22 mouse cellular contexts compared by ENCODE assay signal in genomic region chr6:46080236-46080635, GRCm38 (mm10).
DNase-seq lines count a peak whose midpoint lies in the region; ATAC-seq lines count a peak whose summit lies in the region.
"Had no signal": no experiment of that assay in that cellular context is flagged by ENCODE, and none has a peak within 500 bp of the region (broad histone marks: within the 10 kb centered on the region; RNA-seq: fewer than 3 reads in every experiment).

No protein-coding gene starts in this region.

- no peak overlapping the region for H3K27ac ChIP-seq in midbrain, embryonic 10.5 days (replicated peaks)
- H3K27ac ChIP-seq in midbrain, embryonic 15.5 days = no peak overlapping the region
- H3K27ac ChIP-seq: embryonic facial prominence, embryonic 12.5 days; heart, embryonic 10.5 days; limb, embryonic 12.5 days; liver, embryonic 12.5 days; stomach, postnatal 0 days had no signal

- WGBS in midbrain, embryonic 10.5 days = 43% methylated on average over 2 of the region's 2 CpGs
- 31% methylated on average over 2 of the region's 2 CpGs for WGBS in midbrain, embryonic 15.5 days

- no peak overlapping the region for H3K9ac ChIP-seq in midbrain, embryonic 15.5 days
- H3K9ac ChIP-seq: embryonic facial prominence, embryonic 12.5 days; limb, embryonic 12.5 days; liver, embryonic 12.5 days had no signal

- no peaks in the 10 kb centered on the region for H3K9me3 ChIP-seq in midbrain, embryonic 10.5 days (replicated peaks)
- H3K9me3 ChIP-seq in midbrain, embryonic 15.5 days = no peaks in the 10 kb centered on the region
- H3K9me3 ChIP-seq: embryonic facial prominence, embryonic 12.5 days; heart, embryonic 10.5 days; limb, embryonic 12.5 days; liver, embryonic 12.5 days; megakaryocyte, embryonic 14.5 days had no signal

- no peaks in the 10 kb centered on the region for H3K36me3 ChIP-seq in midbrain, embryonic 10.5 days
- no peaks in the 10 kb centered on the region for H3K36me3 ChIP-seq in midbrain, embryonic 15.5 days (replicated peaks)
- H3K36me3 ChIP-seq: embryonic facial prominence, embryonic 12.5 days; heart, embryonic 10.5 days; limb, embryonic 12.5 days; liver, embryonic 12.5 days had no signal

- H3K27me3 ChIP-seq in midbrain, embryonic 10.5 days (ENCODE audit: low read depth, poor library complexity, severe bottlenecking) = peaks cover 5% of the 10 kb centered on the region; the same call in 1 of the 2 replicates
- H3K27me3 ChIP-seq in midbrain, embryonic 15.5 days (replicated peaks) = no peaks in the 10 kb centered on the region
- H3K27me3 ChIP-seq: embryonic facial prominence, embryonic 12.5 days; limb, embryonic 12.5 days; liver, embryonic 12.5 days; megakaryocyte, embryonic 14.5 days had no signal

- H3K4me1 ChIP-seq in midbrain, embryonic 10.5 days = no peaks in the 10 kb centered on the region; the same call in 1 of the 2 replicates
- no peaks in the 10 kb centered on the region for H3K4me1 ChIP-seq in midbrain, embryonic 15.5 days
- H3K4me1 ChIP-seq: embryonic facial prominence, embryonic 12.5 days; heart, embryonic 10.5 days; limb, embryonic 12.5 days; liver, embryonic 12.5 days; megakaryocyte, embryonic 14.5 days had no signal

- no peak overlapping the region for H3K4me3 ChIP-seq in midbrain, embryonic 10.5 days
- no peak overlapping the region for H3K4me3 ChIP-seq in midbrain, embryonic 15.5 days
- H3K4me3 ChIP-seq: embryonic facial prominence, embryonic 12.5 days; heart, embryonic 10.5 days; limb, embryonic 12.5 days; liver, embryonic 12.5 days; megakaryocyte, embryonic 14.5 days had no signal

- peak; percentile 13 for DNase-seq in midbrain, embryonic 10.5 days (ENCODE audit: low spot score)
- peak; percentile 21 for DNase-seq in R1 (ENCODE audit: low read depth, low spot score)
- peak; percentile 13 for DNase-seq in fibroblast of lung, adult 2 months (ENCODE audit: low read depth)
- peak; percentile 23 for DNase-seq in mesoderm, embryonic 11.5 days (ENCODE audit: low read depth, low spot score)
- DNase-seq in c-Kit-positive CD71-positive TER-119-positive erythroid progenitor cells, embryonic 14.5 days (ENCODE audit: low spot score) = no peak
- DNase-seq in thymus, postnatal 0 days (ENCODE audit: low spot score) = no peak
- DNase-seq: adrenal gland, postnatal 10 days; cerebellum, adult 11 months; cerebellum, postnatal 25 days; kidney, adult 8-10 months; kidney, postnatal 4 days; lung, adult 2 months; thymus, postnatal 25 days had no signal

- no peak overlapping the region for H3K4me2 ChIP-seq in midbrain, embryonic 15.5 days
- H3K4me2 ChIP-seq: embryonic facial prominence, embryonic 12.5 days; limb, embryonic 12.5 days; liver, embryonic 12.5 days had no signal

- no peak for ATAC-seq in midbrain, embryonic 15.5 days (replicated peaks)
- ATAC-seq: activated CD4-positive, CD25-positive, alpha-beta regulatory T cell, adult 4 months; inflammation-experienced regulatory T-cells, adult 6 months; liver, embryonic 12.5 days had no signal

Comparison
In these comparisons a context has a peak if more than half of its experiments do, and no peak if none do; other contexts are left out.
1. DNase-seq: peak in midbrain, embryonic 10.5 days (single experiment), R1 (single experiment), fibroblast of lung, adult 2 months (single experiment) and mesoderm, embryonic 11.5 days (single experiment); none in c-Kit-positive CD71-positive TER-119-positive erythroid progenitor cells, embryonic 14.5 days (single experiment) and thymus, postnatal 0 days (single experiment).